Mouse (Mus musculus) Patski (cell line): ENCODE measurements around the gene Syndig1l. TPM values are rescaled to one million over a fixed set of nuclear protein-coding genes. Genes with fewer than 3 reads are reported as not detected.

ENCODE experiments used
- ATAC-seq: fragments of 100-300 bp; one replicate; pipeline ENCODE4 v1.8.0; 2021
- CTCF ChIA-PET: fragments of 350-600 bp; sonication (Branson Sonifier 250); formaldehyde crosslinking; loops from one replicate; lab custom pipeline; 2022; ENCODE audit warnings: inconsistent platforms; lab: Charles Lee
- POLR2A ChIA-PET: fragments of 350-600 bp; sonication (Branson Sonifier 250); formaldehyde crosslinking; loops from one replicate; lab custom pipeline; 2022; ENCODE audit warnings: antibody characterized with exemption, inconsistent platforms; lab: Charles Lee
- DNase-seq: peaks from one replicate; pipeline ENCODE4 v3.0.0-alpha.2; 2011; ENCODE audit warnings: low read depth, low spot score
- H3K27me3 ChIP-seq: fragments of 371-371 bp; one replicate; pipeline ENCODE4 v1.5.1; 2021
- CTCF ChIP-seq: fragments of 100-300 bp; IDR thresholded peaks from one replicate; pipeline ENCODE4 v1.5.1; 2021
- in situ Hi-C: fragments of 300-500 bp; cut with MboI; formaldehyde crosslinking; loops from 3 replicates; pipeline ENCODE4 v1.11.1; 2018; ENCODE audit warnings: low pct_unique_long_range_greater_than_20kb, mixed read lengths
- polyA plus RNA-seq: library from polyadenylated mRNA; unstranded; gene quantifications from one replicate; pipeline ENCODE4 v1.2.3, GENCODE M21; 2021

Gene Syndig1l
- polyA plus RNA-seq = not detected

GRCm38 (mm10) chr12:84698319-84699081 lies at the start of gene Syndig1l:
Gene Syndig1l, minus strand, starts transcription at chr12:84698831.
- no peak for TF ChIP-seq CTCF
- DNase-seq = no peak
- peaks cover 68% of the 10 kb centered on the region for H3K27me3 ChIP-seq
- ChIA-PET CTCF (interaction anchor here (1.6 kb wide), 1 partner anchor 44 kb away, joined by 5 read pairs; no protein-coding TSS in a partner anchor), POLR2A (no interaction called here)
- ATAC-seq = peak; percentile 48
- in situ Hi-C loops = no loop called here

- in situ Hi-C loops = no loop called here
- ATAC-seq (no peak), DNase-seq (no peak)
- no peak for TF ChIP-seq CTCF
- ChIA-PET CTCF (no interaction called here), POLR2A (no interaction called here)
- peaks cover 13% of the 10 kb centered on the region for H3K27me3 ChIP-seq
Observed at GRCm38 (mm10) chr12:84748134-84748533, 49.5 kb upstream of the Syndig1l start.

GRCm38 (mm10) chr12:84745700-84746099 lies 47.1 kb upstream of the Syndig1l start:
- no peak for TF ChIP-seq CTCF
- in situ Hi-C loops = no loop called here
- ChIA-PET CTCF (no interaction called here), POLR2A (no interaction called here)
- ATAC-seq (no peak), DNase-seq (no peak)
- peaks cover 13% of the 10 kb centered on the region for H3K27me3 ChIP-seq

- no peak for ATAC-seq
- POLR2A ChIA-PET = interaction anchor here (0.8 kb wide), 1 partner anchor 92 kb away, joined by 3 read pairs; no protein-coding TSS in a partner anchor
Observed at GRCm38 (mm10) chr12:84743496-84743895, 44.9 kb upstream of the Syndig1l start.

GRCm38 (mm10) chr12:84733366-84733765 lies 34.7 kb upstream of the Syndig1l start:
- in situ Hi-C loops = no loop called here
- no peak for TF ChIP-seq CTCF
- H3K27me3 ChIP-seq = peaks cover 26% of the 10 kb centered on the region
- POLR2A ChIA-PET = no interaction called here
- DNase-seq (no peak), ATAC-seq (no peak)
- CTCF ChIA-PET = interaction anchor here (1.5 kb wide), 1 partner anchor 21 kb away, joined by 3 read pairs; no protein-coding TSS in a partner anchor

More at GRCm38 (mm10) chr12:84743496-84743895, 44.9 kb upstream of the Syndig1l start:
- DNase-seq = no peak
- peaks cover 9% of the 10 kb centered on the region for H3K27me3 ChIP-seq
- CTCF ChIA-PET = no interaction called here
- TF ChIP-seq CTCF = no peak
- in situ Hi-C loops = no loop called here

- H3K27me3 ChIP-seq = peaks cover 14% of the 10 kb centered on the region
- POLR2A ChIA-PET = no interaction called here
- no peak for TF ChIP-seq CTCF
- ATAC-seq = no peak
- in situ Hi-C loops = no loop called here
- CTCF ChIA-PET = no interaction called here
- no peak for DNase-seq
Observed at GRCm38 (mm10) chr12:84728421-84728820, 29.8 kb upstream of the Syndig1l start.

GRCm38 (mm10) chr12:84727434-84727833 lies 28.8 kb upstream of the Syndig1l start:
- POLR2A ChIA-PET = no interaction called here
- in situ Hi-C loops = no loop called here
- CTCF ChIA-PET = no interaction called here
- H3K27me3 ChIP-seq = peaks cover 5% of the 10 kb centered on the region
- ATAC-seq = no peak
- TF ChIP-seq CTCF = no peak
- no peak for DNase-seq

GRCm38 (mm10) chr12:84726986-84727385 lies 28.4 kb upstream of the Syndig1l start:
- ChIA-PET POLR2A (no interaction called here), CTCF (no interaction called here)
- no peak for ATAC-seq
- H3K27me3 ChIP-seq = peaks cover 5% of the 10 kb centered on the region
- DNase-seq = no peak
- TF ChIP-seq CTCF = no peak
- in situ Hi-C loops = no loop called here

- no peak for TF ChIP-seq CTCF
- ATAC-seq = no peak
- CTCF ChIA-PET = no interaction called here
Observed at GRCm38 (mm10) chr12:84726391-84726790, 27.8 kb upstream of the Syndig1l start.

GRCm38 (mm10) chr12:84718462-84719244 lies 20.0 kb upstream of the Syndig1l start:
- in situ Hi-C loops = no loop called here
- ChIA-PET CTCF (interaction anchor here (0.9 kb wide), 1 partner anchor 65 kb away, joined by 4 read pairs; no protein-coding TSS in a partner anchor), POLR2A (interaction anchor here (0.9 kb wide), 1 partner anchor 19 kb away, joined by 5 read pairs; no protein-coding TSS in a partner anchor)
- peaks cover 4% of the 10 kb centered on the region for H3K27me3 ChIP-seq
- no peak for TF ChIP-seq CTCF
- no peak for DNase-seq
- ATAC-seq = no peak

More at GRCm38 (mm10) chr12:84726391-84726790, 27.8 kb upstream of the Syndig1l start:
- POLR2A ChIA-PET = no interaction called here
- H3K27me3 ChIP-seq = peaks cover 5% of the 10 kb centered on the region
- in situ Hi-C loops = no loop called here
- no peak for DNase-seq
